Comparison of ENCODE assay signal across 14 mouse cellular contexts in genomic region chr11:75687343-75687993, GRCm38 (mm10). TPM values are rescaled to one million over a fixed set of nuclear protein-coding genes. Genes with fewer than 3 reads are reported as not detected.
DNase-seq lines count a peak whose midpoint lies in the region; ATAC-seq and TF ChIP-seq lines count a peak whose summit lies in the region.
"Had no signal": no experiment of that assay in that cellular context is flagged by ENCODE, and none has a peak within 500 bp of the region (broad histone marks: within the 10 kb centered on the region; RNA-seq: fewer than 3 reads in every experiment).

No protein-coding gene starts in this region.

- H3K4me2 ChIP-seq in heart, embryonic 11.5 days: no peak overlapping the region
- H3K4me2 ChIP-seq in lung, embryonic 14.5 days: no peak overlapping the region
- H3K4me2 ChIP-seq in forebrain, embryonic 13.5 days: no peak overlapping the region
- H3K4me2 ChIP-seq: midbrain, embryonic 11.5 days; neural tube, embryonic 12.5 days had no signal

- H3K27ac ChIP-seq in heart, embryonic 11.5 days (ENCODE audit: low read depth, low read length): 0 out of 2 replicates have a peak overlapping the region, but pooled peaks have one; percentile 42
- no peak overlapping the region for H3K27ac ChIP-seq in lung, embryonic 14.5 days (ENCODE audit: low read depth)
- peak overlapping the region; percentile 77 for H3K27ac ChIP-seq in kidney, adult 2 months (ENCODE audit: insufficient read depth, low read depth, low read length)
- H3K27ac ChIP-seq in forebrain, embryonic 13.5 days: no peak overlapping the region
- H3K27ac ChIP-seq: neural tube, embryonic 12.5 days had no signal

- no peak for TF ChIP-seq CTCF in lung, embryonic 14.5 days (IDR thresholded peaks at IDR 0.05; ENCODE audit: low read depth)
- no peak for TF ChIP-seq CTCF in kidney, adult 2 months (conservative IDR thresholded peaks at IDR 0.05; ENCODE audit: insufficient read depth, insufficient read length, low read depth, low read length)

- no peak overlapping the region for H3K4me3 ChIP-seq in heart, embryonic 11.5 days (ENCODE audit: low read depth, low read length)
- no peak overlapping the region for H3K4me3 ChIP-seq in lung, embryonic 14.5 days (ENCODE audit: low read depth, low read length)
- H3K4me3 ChIP-seq in kidney, adult 2 months (ENCODE audit: insufficient read depth, low read depth, low read length): no peak overlapping the region
- no peak overlapping the region for H3K4me3 ChIP-seq in forebrain, embryonic 13.5 days
- H3K4me3 ChIP-seq: erythroblast, embryonic 14.5 days; neural tube, embryonic 12.5 days had no signal

- H3K27me3 ChIP-seq in heart, embryonic 11.5 days (ENCODE audit: control insufficient read depth, insufficient read depth, low read length): no peaks in the 10 kb centered on the region
- H3K27me3 ChIP-seq in lung, embryonic 14.5 days (ENCODE audit: insufficient read depth, low read length): no peaks in the 10 kb centered on the region
- H3K27me3 ChIP-seq in kidney, adult 2 months (replicated peaks; ENCODE audit: control insufficient read depth, insufficient read depth, low read length): no peaks in the 10 kb centered on the region
- no peaks in the 10 kb centered on the region for H3K27me3 ChIP-seq in forebrain, embryonic 13.5 days
- H3K27me3 ChIP-seq: neural tube, embryonic 12.5 days had no signal

- TF ChIP-seq POLR2A in kidney, adult 2 months (IDR thresholded peaks at IDR 0.05; ENCODE audit: low read depth, low read length): no peak

- H3K36me3 ChIP-seq in heart, embryonic 11.5 days (ENCODE audit: control insufficient read depth, insufficient read depth, low read length): peaks cover 5% of the 10 kb centered on the region
- peaks cover 37% of the 10 kb centered on the region for H3K36me3 ChIP-seq in lung, embryonic 14.5 days (ENCODE audit: insufficient read depth)
- H3K36me3 ChIP-seq in kidney, adult 2 months (ENCODE audit: control insufficient read depth, insufficient read depth, low read length): peaks cover under 1% of the 10 kb centered on the region; the same call in 1 of the 2 replicates
- peaks cover 32% of the 10 kb centered on the region for H3K36me3 ChIP-seq in forebrain, embryonic 13.5 days (ENCODE audit: poor library complexity, severe bottlenecking)

- H3K4me1 ChIP-seq in heart, embryonic 11.5 days (ENCODE audit: control insufficient read depth, insufficient read depth, low read length): peaks cover 7% of the 10 kb centered on the region
- no peaks in the 10 kb centered on the region for H3K4me1 ChIP-seq in lung, embryonic 14.5 days (ENCODE audit: insufficient read depth)
- peaks cover 15% of the 10 kb centered on the region for H3K4me1 ChIP-seq in kidney, adult 2 months (ENCODE audit: control insufficient read depth, insufficient read depth, low read length)
- H3K4me1 ChIP-seq in forebrain, embryonic 13.5 days: no peaks in the 10 kb centered on the region
- H3K4me1 ChIP-seq: neural tube, embryonic 12.5 days had no signal

- 31% methylated on average over 2 of the region's 2 CpGs for WGBS in heart, embryonic 11.5 days (ENCODE audit: insufficient replicate concordance)
- 45% methylated on average over 2 of the region's 2 CpGs for WGBS in lung, embryonic 14.5 days
- 47% methylated on average over 2 of the region's 2 CpGs for WGBS in kidney, adult 2 months
- WGBS in forebrain, embryonic 13.5 days: 84% methylated on average over 2 of the region's 2 CpGs

- no peak overlapping the region for H3K9ac ChIP-seq in heart, embryonic 11.5 days (ENCODE audit: low read depth, low read length)
- H3K9ac ChIP-seq in lung, embryonic 14.5 days: no peak overlapping the region
- no peak overlapping the region for H3K9ac ChIP-seq in forebrain, embryonic 13.5 days
- H3K9ac ChIP-seq: neural tube, embryonic 12.5 days had no signal

- no peaks in the 10 kb centered on the region for H3K9me3 ChIP-seq in heart, embryonic 11.5 days (replicated peaks; ENCODE audit: control insufficient read depth, low read length)
- H3K9me3 ChIP-seq in lung, embryonic 14.5 days (ENCODE audit: low read depth, low read length): no peaks in the 10 kb centered on the region
- no peaks in the 10 kb centered on the region for H3K9me3 ChIP-seq in forebrain, embryonic 13.5 days (replicated peaks)
- H3K9me3 ChIP-seq: neural tube, embryonic 12.5 days had no signal

- ATAC-seq in heart, embryonic 11.5 days (replicated peaks; ENCODE audit: insufficient number of reproducible peaks, low FRiP score, low TSS enrichment): no peak
- no peak for ATAC-seq in lung, embryonic 14.5 days (ENCODE audit: insufficient read depth)
- no peak for ATAC-seq in forebrain, embryonic 13.5 days
- ATAC-seq: activated CD4-positive, CD25-positive, alpha-beta regulatory T cell, adult 4 months had no signal

- DNase-seq in heart, adult 11 months: no peak
- DNase-seq in lung, embryonic 14.5 days: peak; percentile 6
- DNase-seq in lung, postnatal 25 days (ENCODE audit: low spot score): no peak
- DNase-seq in kidney, adult 2 months: peak; percentile 60
- no peak for DNase-seq in spleen, postnatal 4 days (ENCODE audit: low spot score in 2 of 2)
- DNase-seq in thymus, adult 18-20 months: no peak
- DNase-seq: lung, adult 2 months; right cerebral cortex, adult 18-20 months had no signal

RNA-seq across cellular contexts. Expression of gene Crk, which starts 8.4 kb away (rescaled TPM):
- 90.3 and 97.4 TPM in 2 replicates for polyA plus RNA-seq in heart, embryonic 11.5 days (2014; fragmentation: Nextera tagmentation; extraction: Ambion mirVana)
- 109 and 116 TPM in 2 replicates for polyA plus RNA-seq in lung, embryonic 14.5 days (2014; fragmentation: Nextera tagmentation; extraction: Ambion mirVana)
- polyA plus RNA-seq in kidney, adult 2 months (2012; rRNA removed): 48.4 and 62.4 TPM in 2 replicates
- polyA plus RNA-seq in forebrain, embryonic 13.5 days (2015; fragmentation: Nextera tagmentation; extraction: Ambion mirVana): 124 and 133 TPM in 2 replicates

RNA-seq across cellular contexts. Expression of gene Myo1c, which starts 37.2 kb away (rescaled TPM):
- polyA plus RNA-seq in heart, embryonic 11.5 days (2014; fragmentation: Nextera tagmentation; extraction: Ambion mirVana): 33.0 and 54.5 TPM in 2 replicates
- polyA plus RNA-seq in lung, embryonic 14.5 days (2014; fragmentation: Nextera tagmentation; extraction: Ambion mirVana): 52.3 and 56.5 TPM in 2 replicates
- polyA plus RNA-seq in kidney, adult 2 months (2012; rRNA removed): 88.9 and 99.7 TPM in 2 replicates
- polyA plus RNA-seq in forebrain, embryonic 13.5 days (2015; fragmentation: Nextera tagmentation; extraction: Ambion mirVana): 6.1 and 6.9 TPM in 2 replicates

RNA-seq across cellular contexts. Expression of gene Ywhae, which starts 45.2 kb away (rescaled TPM):
- polyA plus RNA-seq in heart, embryonic 11.5 days (2014; fragmentation: Nextera tagmentation; extraction: Ambion mirVana): 893 and 924 TPM in 2 replicates
- 1,066 and 1,071 TPM in 2 replicates for polyA plus RNA-seq in lung, embryonic 14.5 days (2014; fragmentation: Nextera tagmentation; extraction: Ambion mirVana)
- polyA plus RNA-seq in kidney, adult 2 months (2012; rRNA removed): 194 and 274 TPM in 2 replicates
- 1,451 and 1,470 TPM in 2 replicates for polyA plus RNA-seq in forebrain, embryonic 13.5 days (2015; fragmentation: Nextera tagmentation; extraction: Ambion mirVana)

RNA-seq across cellular contexts. Expression of gene Inpp5k, which starts 56.7 kb away (rescaled TPM):
- 19.7 and 21.0 TPM in 2 replicates for polyA plus RNA-seq in heart, embryonic 11.5 days (2014; fragmentation: Nextera tagmentation; extraction: Ambion mirVana)
- polyA plus RNA-seq in lung, embryonic 14.5 days (2014; fragmentation: Nextera tagmentation; extraction: Ambion mirVana): 23.1 and 24.9 TPM in 2 replicates
- 69.1 and 71.5 TPM in 2 replicates for polyA plus RNA-seq in kidney, adult 2 months (2012; rRNA removed)
- 32.7 and 33.8 TPM in 2 replicates for polyA plus RNA-seq in forebrain, embryonic 13.5 days (2015; fragmentation: Nextera tagmentation; extraction: Ambion mirVana)

Comparison
In these comparisons a context has a peak if more than half of its experiments do, and no peak if none do; other contexts are left out.
1. DNase-seq: peak in lung, embryonic 14.5 days (single experiment) and kidney, adult 2 months (single experiment); none in heart, adult 11 months (single experiment), lung, postnatal 25 days (single experiment), spleen, postnatal 4 days (0 of 2) and thymus, adult 18-20 months (0 of 2).
2. H3K27ac ChIP-seq: peak in heart, embryonic 11.5 days (single experiment) and kidney, adult 2 months (single experiment); none in lung, embryonic 14.5 days (single experiment) and forebrain, embryonic 13.5 days (single experiment).